Mouse (Mus musculus) embryonic facial prominence, embryonic 11.5 days (tissue): ENCODE data around the gene Ubac2. TPM values are rescaled to one million over a fixed set of nuclear protein-coding genes. Genes with fewer than 3 reads are reported as not detected.

ENCODE experiments used
- ATAC-seq: fragments of 200-750 bp; cut with Nextera tagmentation; replicated peaks from 2 replicates; pipeline ENCODE4 v1.8.0; 2017; ENCODE audit warnings: low read depth; ENCODE audit not compliant: insufficient number of reproducible peaks, low FRiP score, low TSS enrichment
- DNase-seq: peaks from one replicate; pipeline ENCODE4 v3.0.0-alpha.2; 2015; ENCODE audit warnings: low spot score
- H3K27ac ChIP-seq: fragments of 300-500 bp; sonication (generic); replicated peaks from 2 replicates; pipeline ENCODE4 v1.5.1; 2014; ENCODE audit warnings: mild to moderate bottlenecking, low read depth, low read length, control low read depth
- H3K27me3 ChIP-seq: fragments of 300-500 bp; sonication (generic); 2 replicates; pipeline ENCODE4 v1.6.1; 2014; ENCODE audit warnings: mild to moderate bottlenecking, low read length, moderate library complexity, mixed read lengths; ENCODE audit not compliant: control insufficient read depth, insufficient read depth
- H3K36me3 ChIP-seq: fragments of 300-500 bp; sonication (generic); replicated peaks from 2 replicates; pipeline ENCODE4 v1.6.1; 2014; ENCODE audit warnings: low read depth, mild to moderate bottlenecking, low read length, moderate library complexity, mixed read lengths; ENCODE audit not compliant: control insufficient read depth, insufficient read depth
- H3K4me1 ChIP-seq: fragments of 300-500 bp; sonication (generic); 2 replicates; pipeline ENCODE4 v1.6.1; 2014; ENCODE audit warnings: low read length, mixed read lengths; ENCODE audit not compliant: control insufficient read depth, insufficient read depth
- H3K4me2 ChIP-seq: fragments of 300-500 bp; sonication (generic); 2 replicates; pipeline ENCODE4 v1.6.1; 2014; ENCODE audit warnings: low read depth, mild to moderate bottlenecking, control low read depth, low read length, moderate library complexity
- H3K4me3 ChIP-seq: fragments of 300-500 bp; sonication (generic); 2 replicates; pipeline ENCODE4 v1.5.1; 2014; ENCODE audit warnings: low read depth, low read length, control low read depth
- H3K9ac ChIP-seq: fragments of 300-500 bp; sonication (generic); replicated peaks from 2 replicates; pipeline ENCODE4 v1.6.1; 2014; ENCODE audit warnings: mild to moderate bottlenecking, control low read depth, low read length
- H3K9me3 ChIP-seq: fragments of 300-500 bp; sonication (generic); replicated peaks from 2 replicates; pipeline ENCODE4 v1.6.1; 2016; ENCODE audit warnings: mild to moderate bottlenecking, low read length, inconsistent platforms, mixed read lengths; ENCODE audit not compliant: control insufficient read depth
- WGBS: fragments of 180-500 bp; shearing (Covaris S2); extraction: QIAGEN DNeasy Blood & Tissue Kit; methylation state at CpG from one replicate; pipeline ENCODE4 v1.1.7; 2014; 5-methylcytosine and 5-hydroxymethylcytosine counted together
- polyA plus RNA-seq: library from polyadenylated mRNA; unstranded; fragments of >200 nt; fragmentation: Nextera tagmentation; extraction: Ambion mirVana; gene quantifications from 2 replicates; pipeline ENCODE4 v1.2.1, GENCODE M21; 2014

The Ubac2 gene
- polyA plus RNA-seq, 1 experiment from 2014 or later, result 71.9 TPM

DNA sequence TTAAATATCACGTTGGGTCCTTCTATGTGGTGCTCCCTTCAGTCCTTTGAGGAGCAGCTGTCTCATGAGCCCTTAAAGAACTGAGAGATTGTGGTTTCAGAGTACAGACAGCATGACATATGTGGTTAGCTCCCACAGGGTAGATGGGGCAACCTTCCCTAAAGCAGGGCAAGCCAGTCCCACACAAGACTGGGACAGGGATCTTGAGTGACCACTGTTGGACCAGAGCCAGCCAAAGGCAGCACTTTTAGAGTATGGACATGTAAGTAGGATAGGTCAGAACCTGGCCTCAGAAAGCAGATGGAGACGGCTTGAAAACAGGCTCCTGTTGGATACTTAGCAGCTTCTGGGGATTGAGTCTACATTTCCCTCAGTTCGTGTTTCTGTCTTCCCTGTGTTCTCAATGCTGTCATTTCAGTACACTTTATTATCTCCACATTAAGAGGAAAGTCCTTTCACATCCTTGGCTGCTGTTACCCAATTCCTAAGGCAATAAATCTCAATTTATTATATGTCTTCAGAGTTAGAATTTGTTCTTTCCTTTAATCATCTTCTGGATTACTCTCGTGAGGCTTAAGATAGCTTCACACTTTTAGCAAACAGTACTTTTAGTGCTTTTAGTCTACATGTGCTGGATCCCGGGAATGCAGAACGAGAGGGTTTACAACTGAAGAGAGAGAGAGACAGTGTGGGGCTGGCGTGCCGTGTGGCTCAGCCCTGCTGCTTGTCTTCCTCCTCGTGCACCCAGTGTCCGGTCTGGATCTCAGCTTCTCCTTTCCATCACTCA lies 80.5 kb downstream of the Ubac2 start:
- Histone ChIP-seq H3K4me3 (no peak overlapping the region), H3K27me3 (no peaks in the 10 kb centered on the region), H3K4me1 (no peaks in the 10 kb centered on the region), H3K9me3 (no peaks in the 10 kb centered on the region), H3K4me2 (no peak overlapping the region), H3K36me3 (no peaks in the 10 kb centered on the region), H3K9ac (no peak overlapping the region), H3K27ac (no peak overlapping the region)
- ATAC-seq, result no peak
- 92% methylated on average over 10 of the region's 10 CpGs for WGBS
- DNase-seq, result no peak

- Histone ChIP-seq H3K9me3 (no peaks in the 10 kb centered on the region), H3K4me2 (no peak overlapping the region), H3K36me3 (no peaks in the 10 kb centered on the region), H3K27me3 (no peaks in the 10 kb centered on the region), H3K4me1 (no peaks in the 10 kb centered on the region), H3K27ac (no peak overlapping the region), H3K9ac (no peak overlapping the region), H3K4me3 (no peak overlapping the region)
- ATAC-seq, result no peak
- WGBS, result 94% methylated on average over 3 of the region's 3 CpGs
- no peak for DNase-seq
These were observed 81.1 kb downstream of the Ubac2 start for GRCm38 (mm10) chr14:121959538-121959980.

DNA sequence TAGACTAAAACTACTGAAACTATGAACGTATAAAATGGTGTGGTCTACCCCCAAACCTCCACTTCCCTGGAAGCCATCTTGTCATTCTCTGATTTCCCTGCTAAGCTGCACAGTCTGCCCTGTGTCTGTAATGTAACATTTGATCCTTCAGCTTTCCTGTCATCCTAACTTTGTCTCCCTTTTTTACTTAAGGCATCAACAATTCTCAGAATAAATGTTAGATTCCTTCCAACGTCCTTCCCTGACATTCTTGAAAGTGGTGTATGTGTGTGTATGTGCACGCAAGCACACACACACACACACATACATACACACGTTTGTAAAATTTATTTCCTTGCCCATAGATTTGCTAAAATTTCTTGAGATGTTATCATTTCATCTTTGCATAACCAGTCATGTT lies 81.6 kb downstream of the Ubac2 start:
- WGBS, result 87% methylated on average over 4 of the region's 4 CpGs

GRCm38 (mm10) chr14:121960531-121960930 lies 82.1 kb downstream of the Ubac2 start:
- DNase-seq (no peak), ATAC-seq (no peak)
- no peaks in the 10 kb centered on the region for H3K36me3 ChIP-seq
- no peaks in the 10 kb centered on the region for H3K27me3 ChIP-seq
- H3K4me3 ChIP-seq, result no peak overlapping the region
- H3K9ac ChIP-seq, result no peak overlapping the region
- H3K27ac ChIP-seq, result no peak overlapping the region
- H3K9me3 ChIP-seq, result no peaks in the 10 kb centered on the region
- no peak overlapping the region for H3K4me2 ChIP-seq
- no peaks in the 10 kb centered on the region for H3K4me1 ChIP-seq
- WGBS, result 81% methylated on average over 2 of the region's 2 CpGs

More for the DNA sequence above, 81.6 kb downstream of the Ubac2 start:
- Histone ChIP-seq H3K4me2 (no peak overlapping the region), H3K27ac (no peak overlapping the region), H3K9ac (no peak overlapping the region), H3K4me1 (no peaks in the 10 kb centered on the region), H3K36me3 (no peaks in the 10 kb centered on the region), H3K9me3 (no peaks in the 10 kb centered on the region), H3K27me3 (no peaks in the 10 kb centered on the region), H3K4me3 (no peak overlapping the region)
- DNase-seq, result no peak
- no peak for ATAC-seq

DNA sequence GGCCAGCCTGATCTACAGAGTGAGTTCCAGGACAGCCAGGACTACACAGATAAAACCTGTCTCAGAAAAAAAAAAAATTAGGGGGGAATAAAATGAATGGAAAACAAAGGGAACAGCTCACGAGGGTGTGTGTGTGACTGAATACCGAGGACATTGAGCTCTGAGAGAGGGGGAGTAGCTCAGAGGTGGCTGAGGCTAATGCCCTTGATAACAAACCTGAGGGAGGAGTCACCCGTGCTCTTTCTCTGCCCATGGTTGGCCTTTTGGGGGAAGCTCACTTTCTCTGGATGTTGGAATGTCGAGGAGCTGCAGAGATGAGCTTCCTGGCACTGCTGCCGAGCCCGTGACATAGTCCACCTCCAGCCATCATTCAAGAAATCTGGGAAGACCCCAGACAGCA lies 82.6 kb downstream of the Ubac2 start:
- no peaks in the 10 kb centered on the region for H3K9me3 ChIP-seq
- 73% methylated on average over 6 of the region's 6 CpGs for WGBS
- DNase-seq (no peak), ATAC-seq (no peak)
- H3K4me1 ChIP-seq, result no peaks in the 10 kb centered on the region
- no peak overlapping the region for H3K9ac ChIP-seq
- no peak overlapping the region for H3K4me3 ChIP-seq
- no peaks in the 10 kb centered on the region for H3K36me3 ChIP-seq
- no peak overlapping the region for H3K4me2 ChIP-seq
- H3K27me3 ChIP-seq, result no peaks in the 10 kb centered on the region
- no peak overlapping the region; the same call in 1 of the 2 replicates for H3K27ac ChIP-seq

- no peak overlapping the region for H3K9ac ChIP-seq
- no peak overlapping the region; the same call in 1 of the 2 replicates for H3K27ac ChIP-seq
- no peak for ATAC-seq
- no peaks in the 10 kb centered on the region for H3K9me3 ChIP-seq
- no peak for DNase-seq
- no peak overlapping the region for H3K4me3 ChIP-seq
- H3K27me3 ChIP-seq, result no peaks in the 10 kb centered on the region
- no peaks in the 10 kb centered on the region for H3K36me3 ChIP-seq
- no peak overlapping the region for H3K4me2 ChIP-seq
- 89% methylated on average over 12 of the region's 12 CpGs for WGBS
- H3K4me1 ChIP-seq, result no peaks in the 10 kb centered on the region
These were observed 83.2 kb downstream of the Ubac2 start for GRCm38 (mm10) chr14:121961496-121962127.

DNA sequence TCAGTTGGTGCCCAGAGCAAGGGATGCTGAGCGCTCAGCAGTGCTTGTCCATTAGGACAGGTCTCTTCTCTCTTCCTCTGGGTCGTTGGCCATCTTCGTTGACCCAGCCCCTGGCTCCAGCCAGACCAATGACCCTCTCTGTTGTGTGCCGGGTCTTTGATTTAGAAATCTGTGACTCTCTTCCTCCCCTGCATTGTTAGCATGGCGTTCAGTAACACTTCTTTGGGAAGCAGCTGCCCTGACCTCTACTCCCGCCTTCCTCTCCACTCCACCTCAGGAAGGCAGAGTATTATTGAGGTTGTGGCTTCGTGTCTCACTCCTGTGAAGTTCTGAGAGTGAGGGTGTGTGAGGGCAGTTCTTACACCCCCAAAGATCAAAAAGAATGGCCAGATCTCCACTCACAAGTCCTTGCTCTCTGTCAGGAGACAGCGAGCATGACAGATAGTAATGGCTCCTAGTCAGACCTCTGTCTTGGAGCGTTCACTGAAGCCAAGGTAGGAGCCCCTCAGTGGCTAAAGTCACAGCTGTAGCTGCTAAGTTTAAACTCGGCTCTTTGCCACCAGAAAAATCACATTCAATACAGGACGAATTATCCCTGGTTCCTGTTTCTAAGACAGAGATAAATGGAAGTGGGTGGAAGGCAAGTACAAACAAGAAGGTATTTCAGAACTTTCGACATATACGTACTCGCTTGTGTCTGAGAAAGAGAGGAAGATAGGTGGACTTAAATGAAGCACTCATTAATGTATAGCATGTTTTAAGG lies 83.9 kb downstream of the Ubac2 start:
- Histone ChIP-seq H3K4me3 (no peak overlapping the region), H3K9ac (no peak overlapping the region), H3K36me3 (no peaks in the 10 kb centered on the region), H3K4me1 (no peaks in the 10 kb centered on the region), H3K27ac (no peak overlapping the region), H3K4me2 (no peak overlapping the region), H3K9me3 (no peaks in the 10 kb centered on the region), H3K27me3 (no peaks in the 10 kb centered on the region)
- WGBS, result 79% methylated on average over 14 of the region's 14 CpGs
- ATAC-seq (no peak), DNase-seq (no peak)
